Mouse (Mus musculus) heart, embryonic 15.5 days (tissue): ENCODE results near the gene Gm20834. TPM values are rescaled to one million over a fixed set of nuclear protein-coding genes. Genes with fewer than 3 reads are reported as not detected.
"Not testable (repeated sequence)": the region's sequence is repeated elsewhere in the genome, so short reads cannot be mapped to it uniquely, and the experiment has no call there.

Source experiments
- ATAC-seq: fragments of 200-750 bp; cut with Nextera tagmentation; replicated peaks from 2 replicates; pipeline ENCODE4 v1.8.0; 2017; ENCODE audit warnings: low read depth, moderate TSS enrichment; ENCODE audit not compliant: insufficient number of reproducible peaks, insufficient read depth, low FRiP score
- H3K27ac ChIP-seq: fragments of 300-500 bp; sonication (generic); 2 replicates; pipeline ENCODE4 v1.5.1; 2015; ENCODE audit warnings: mild to moderate bottlenecking, inconsistent platforms
- H3K27me3 ChIP-seq: fragments of 300-500 bp; sonication (generic); 2 replicates; pipeline ENCODE4 v1.6.1; 2015; ENCODE audit warnings: inconsistent platforms
- H3K36me3 ChIP-seq: fragments of 300-500 bp; sonication (generic); 2 replicates; pipeline ENCODE4 v1.6.1; 2015; ENCODE audit warnings: mild to moderate bottlenecking, inconsistent platforms
- H3K4me1 ChIP-seq: fragments of 300-500 bp; sonication (generic); replicated peaks from 2 replicates; pipeline ENCODE4 v1.6.1; 2015; ENCODE audit warnings: inconsistent platforms
- H3K4me2 ChIP-seq: fragments of 300-500 bp; sonication (generic); 2 replicates; pipeline ENCODE4 v1.6.1; 2015; ENCODE audit warnings: inconsistent platforms, mild to moderate bottlenecking, moderate library complexity
- H3K4me3 ChIP-seq: fragments of 300-500 bp; sonication (generic); 2 replicates; pipeline ENCODE4 v1.5.1; 2015; ENCODE audit warnings: mild to moderate bottlenecking, inconsistent platforms
- H3K9ac ChIP-seq: fragments of 300-500 bp; sonication (generic); 2 replicates; pipeline ENCODE4 v1.6.1; 2015; ENCODE audit warnings: mild to moderate bottlenecking, inconsistent platforms
- H3K9me3 ChIP-seq: fragments of 300-500 bp; sonication (generic); replicated peaks from 2 replicates; pipeline ENCODE4 v1.6.1; 2016; ENCODE audit warnings: inconsistent platforms
- WGBS: fragments of 180-500 bp; shearing (Covaris S2); methylation state at CpG from one replicate; pipeline ENCODE4 v1.1.7; 2015; ENCODE audit warnings: mixed read lengths; 5-methylcytosine and 5-hydroxymethylcytosine counted together
- polyA plus RNA-seq: library from polyadenylated mRNA; unstranded; fragments of >200 nt; fragmentation: Nextera tagmentation; extraction: Ambion mirVana; gene quantifications from 2 replicates; pipeline ENCODE4 v1.2.1, GENCODE M21; 2015

Gene Gm20834
- not detected in 2 replicates for polyA plus RNA-seq

DNA sequence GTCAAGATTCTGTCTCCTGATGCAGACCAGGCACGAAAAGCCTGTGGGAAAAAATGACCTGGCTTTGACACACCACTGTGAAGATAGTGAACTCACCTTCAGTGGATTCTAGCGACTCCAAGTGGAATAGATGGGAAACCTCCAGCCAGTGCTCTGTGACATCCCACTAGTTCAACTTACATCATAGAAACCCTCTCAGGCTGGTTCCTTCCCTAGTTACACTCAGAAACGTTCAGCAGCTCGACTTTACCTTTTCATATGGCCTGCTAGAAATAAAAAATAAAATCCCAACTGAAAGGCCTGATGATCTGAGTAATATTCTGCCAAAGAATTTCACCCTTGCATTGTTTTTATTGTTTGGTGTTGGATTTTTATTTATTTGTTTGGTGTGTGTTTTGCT lies at the start of gene Gm20834:
Gm20834 (minus strand) TSS at position 101 of the 400 bp plus-strand sequence.
- not testable (repeated sequence) for ATAC-seq, H3K27ac ChIP-seq
- 33% methylated on average over 4 of the region's 4 CpGs for WGBS

More for the DNA sequence above, at the start of gene Gm20834:
- H3K9me3 ChIP-seq, H3K36me3 ChIP-seq, H3K4me2 ChIP-seq, H3K4me3 ChIP-seq, H3K27me3 ChIP-seq, H3K9ac ChIP-seq, H3K4me1 ChIP-seq: not testable (repeated sequence)

Other genes starting within 250 kb of the Gm20834 start
- not detected in 2 replicates for gene Gm21310, start 177.4 kb downstream of the Gm20834 start, polyA plus RNA-seq
- not detected in 2 replicates for gene Gm28510, start 88.1 kb upstream of the Gm20834 start, polyA plus RNA-seq
- gene Gm20737, start 211.5 kb upstream of the Gm20834 start, polyA plus RNA-seq = not detected in 2 replicates
- gene Gm21775, start 228.9 kb upstream of the Gm20834 start, polyA plus RNA-seq = not detected in 2 replicates